Mouse (Mus musculus) olfactory bulb, adult 2 months (tissue): Measurements from ENCODE around the gene Esp38. TPM values are rescaled to one million over a fixed set of nuclear protein-coding genes. Genes with fewer than 3 reads are reported as not detected.
"Not testable (repeated sequence)": the region's sequence is repeated elsewhere in the genome, so short reads cannot be mapped to it uniquely, and the experiment has no call there.

Experiments used
- H3K27ac ChIP-seq: fragments of 200-500 bp; 2 replicates; pipeline ENCODE4 v1.5.1; 2012; ENCODE audit warnings: low read depth, low read length; ENCODE audit not compliant: insufficient read depth
- H3K4me1 ChIP-seq: fragments of 200-500 bp; 2 replicates; pipeline ENCODE4 v1.6.1; 2012; ENCODE audit warnings: low read length; ENCODE audit not compliant: control insufficient read depth, insufficient read depth
- H3K4me3 ChIP-seq: fragments of 200-500 bp; 2 replicates; pipeline ENCODE4 v1.5.1; 2012; ENCODE audit warnings: mild to moderate bottlenecking, low read depth, low read length, moderate library complexity; ENCODE audit not compliant: insufficient read depth
- CTCF ChIP-seq: fragments of 200-500 bp; IDR thresholded peaks from 2 replicates; pipeline ENCODE4 v1.5.1; 2012; ENCODE audit warnings: low read depth, mild to moderate bottlenecking, low read length, moderate library complexity; ENCODE audit not compliant: insufficient read depth
- POLR2A ChIP-seq: fragments of 200-500 bp; IDR thresholded peaks from 2 replicates; pipeline ENCODE4 v1.6.1; 2012; ENCODE audit warnings: mild to moderate bottlenecking, low read depth, low read length, moderate library complexity; ENCODE audit not compliant: insufficient read depth
- WGBS: fragments of 180-500 bp; shearing (Covaris S2); methylation state at CpG from one replicate; pipeline ENCODE4 v1.1.7; 2018; 5-methylcytosine and 5-hydroxymethylcytosine counted together
- polyA plus RNA-seq: library from polyadenylated mRNA; stranded (reverse); fragments of >200 nt; gene quantifications from 2 replicates; pipeline ENCODE4 v1.2.4, GENCODE M21; 2012; ENCODE audit warnings: low replicate concordance; ENCODE audit not compliant: missing spikeins, insufficient read depth, insufficient read length

Gene Esp38
- polyA plus RNA-seq: not detected in 2 replicates

GRCm38 (mm10) chr17:39950220-39950619 is at the start of gene Esp38:
Gene Esp38 (plus strand): TSS chr17:39950520.
- H3K4me3 ChIP-seq: no peak within 1 kb of the TSS
- no peak for TF ChIP-seq POLR2A
- no peak for TF ChIP-seq CTCF
- WGBS: 81% methylated on average over 3 of the region's 3 CpGs
- no peaks in the 10 kb centered on the region for H3K4me1 ChIP-seq
- H3K27ac ChIP-seq: no peak within 1 kb of the TSS

- not testable (repeated sequence) for H3K4me1 ChIP-seq, H3K4me3 ChIP-seq, H3K27ac ChIP-seq
- 55% methylated on average over 8 of the region's 8 CpGs for WGBS
Measured at GRCm38 (mm10) chr17:39902928-39903545, 47.3 kb upstream of the Esp38 start.

Other genes starting within 250 kb of the Esp38 start
- gene AC192777.2, start 144.9 kb downstream of the Esp38 start, polyA plus RNA-seq: not detected in 2 replicates